Mouse (Mus musculus): ENCODE data around the gene Cnnm2. TPM values are rescaled to one million over a fixed set of nuclear protein-coding genes. Genes with fewer than 3 reads are reported as not detected.

Gene Cnnm2
- polyA plus RNA-seq, 1 experiment from 2014 or later: 2.1 TPM

DNA sequence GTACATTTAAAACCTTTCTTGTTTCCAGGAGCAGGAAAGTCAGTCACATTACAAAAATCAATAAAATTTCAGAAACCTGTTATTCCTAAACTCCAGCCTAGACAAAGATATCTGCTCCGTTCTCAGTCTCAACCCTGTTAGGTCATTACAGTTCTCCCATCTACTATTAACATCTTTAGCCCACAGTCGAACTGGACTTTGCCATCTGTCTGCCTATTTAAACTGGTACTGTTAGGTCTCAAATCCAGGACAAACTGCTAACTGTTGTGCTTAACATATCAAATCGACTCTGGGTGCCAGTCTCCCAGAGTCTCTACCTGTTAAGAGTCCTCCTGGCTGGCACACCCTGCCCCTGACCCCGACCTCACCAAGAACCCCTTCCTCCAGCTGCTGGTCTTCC is 144.6 kb downstream of the Cnnm2 start:
- WGBS: 79% methylated on average over 4 of the region's 4 CpGs
- no peak overlapping the region for H3K9ac ChIP-seq (ENCODE audit: low read depth, low read length)
- H3K4me3 ChIP-seq (ENCODE audit: low read length): no peak overlapping the region
- H3K36me3 ChIP-seq (ENCODE audit: control insufficient read depth, insufficient read depth, low read length): no peaks in the 10 kb centered on the region
- H3K9me3 ChIP-seq (ENCODE audit: control insufficient read depth, low read length): no peaks in the 10 kb centered on the region
- no peaks in the 10 kb centered on the region for H3K27me3 ChIP-seq (replicated peaks; ENCODE audit: control insufficient read depth, insufficient read depth, low read length)
- 0 out of 2 replicates have a peak, but pooled peaks cover 5% of the 10 kb centered on the region for H3K4me1 ChIP-seq (ENCODE audit: control insufficient read depth, insufficient read depth, low read length)
- H3K4me2 ChIP-seq (ENCODE audit: low read depth, low read length): no peak overlapping the region
- ATAC-seq: no peak
- H3K27ac ChIP-seq (ENCODE audit: low read length): no peak overlapping the region

GRCm38 (mm10) chr19:46908207-46908606 is 146.8 kb downstream of the Cnnm2 start:
- Histone ChIP-seq H3K27ac (ENCODE audit: low read length) (no peak overlapping the region), H3K4me2 (ENCODE audit: low read depth, low read length) (no peak overlapping the region), H3K4me1 (ENCODE audit: control insufficient read depth, insufficient read depth, low read length) (0 out of 2 replicates have a peak, but pooled peaks cover 5% of the 10 kb centered on the region), H3K27me3 (replicated peaks; ENCODE audit: control insufficient read depth, insufficient read depth, low read length) (no peaks in the 10 kb centered on the region), H3K36me3 (ENCODE audit: control insufficient read depth, insufficient read depth, low read length) (no peaks in the 10 kb centered on the region), H3K4me3 (ENCODE audit: low read length) (no peak overlapping the region), H3K9me3 (ENCODE audit: control insufficient read depth, low read length) (no peaks in the 10 kb centered on the region), H3K9ac (ENCODE audit: low read depth, low read length) (no peak overlapping the region)
- no peak for ATAC-seq
- 81% methylated on average over 5 of the region's 5 CpGs for WGBS

- H3K4me3 ChIP-seq (ENCODE audit: low read length): no peak overlapping the region
- 0 out of 2 replicates have a peak, but pooled peaks cover 5% of the 10 kb centered on the region for H3K4me1 ChIP-seq (ENCODE audit: control insufficient read depth, insufficient read depth, low read length)
- H3K27ac ChIP-seq (ENCODE audit: low read length): no peak overlapping the region
- H3K4me2 ChIP-seq (ENCODE audit: low read depth, low read length): no peak overlapping the region
- 78% methylated on average over 4 of the region's 4 CpGs for WGBS
- H3K9me3 ChIP-seq (ENCODE audit: control insufficient read depth, low read length): no peaks in the 10 kb centered on the region
- no peaks in the 10 kb centered on the region for H3K27me3 ChIP-seq (replicated peaks; ENCODE audit: control insufficient read depth, insufficient read depth, low read length)
- ATAC-seq: no peak
- H3K9ac ChIP-seq (ENCODE audit: low read depth, low read length): no peak overlapping the region
- no peaks in the 10 kb centered on the region for H3K36me3 ChIP-seq (ENCODE audit: control insufficient read depth, insufficient read depth, low read length)
These were observed 147.6 kb downstream of the Cnnm2 start for GRCm38 (mm10) chr19:46908977-46909376.

- Histone ChIP-seq H3K27ac (ENCODE audit: low read length) (no peak overlapping the region), H3K9me3 (ENCODE audit: control insufficient read depth, low read length) (no peaks in the 10 kb centered on the region), H3K9ac (ENCODE audit: low read depth, low read length) (no peak overlapping the region), H3K36me3 (ENCODE audit: control insufficient read depth, insufficient read depth, low read length) (no peaks in the 10 kb centered on the region), H3K4me1 (ENCODE audit: control insufficient read depth, insufficient read depth, low read length) (0 out of 2 replicates have a peak, but pooled peaks cover 5% of the 10 kb centered on the region), H3K4me2 (ENCODE audit: low read depth, low read length) (no peak overlapping the region), H3K4me3 (ENCODE audit: low read length) (no peak overlapping the region), H3K27me3 (replicated peaks; ENCODE audit: control insufficient read depth, insufficient read depth, low read length) (no peaks in the 10 kb centered on the region)
- WGBS: 75% methylated on average over 3 of the region's 3 CpGs
- no peak for ATAC-seq
These were observed 150.1 kb downstream of the Cnnm2 start for GRCm38 (mm10) chr19:46911492-46911891.

- Histone ChIP-seq H3K36me3 (ENCODE audit: control insufficient read depth, insufficient read depth, low read length) (no peaks in the 10 kb centered on the region), H3K4me1 (ENCODE audit: control insufficient read depth, insufficient read depth, low read length) (0 out of 2 replicates have a peak, but pooled peaks cover 5% of the 10 kb centered on the region), H3K4me2 (ENCODE audit: low read depth, low read length) (no peak overlapping the region), H3K9ac (ENCODE audit: low read depth, low read length) (no peak overlapping the region), H3K27ac (ENCODE audit: low read length) (no peak overlapping the region), H3K9me3 (ENCODE audit: control insufficient read depth, low read length) (no peaks in the 10 kb centered on the region), H3K4me3 (ENCODE audit: low read length) (no peak overlapping the region), H3K27me3 (replicated peaks; ENCODE audit: control insufficient read depth, insufficient read depth, low read length) (no peaks in the 10 kb centered on the region)
- no peak for ATAC-seq
- 94% methylated on average over 11 of the region's 11 CpGs for WGBS
These were observed 152.2 kb downstream of the Cnnm2 start for GRCm38 (mm10) chr19:46913626-46914025.

DNA sequence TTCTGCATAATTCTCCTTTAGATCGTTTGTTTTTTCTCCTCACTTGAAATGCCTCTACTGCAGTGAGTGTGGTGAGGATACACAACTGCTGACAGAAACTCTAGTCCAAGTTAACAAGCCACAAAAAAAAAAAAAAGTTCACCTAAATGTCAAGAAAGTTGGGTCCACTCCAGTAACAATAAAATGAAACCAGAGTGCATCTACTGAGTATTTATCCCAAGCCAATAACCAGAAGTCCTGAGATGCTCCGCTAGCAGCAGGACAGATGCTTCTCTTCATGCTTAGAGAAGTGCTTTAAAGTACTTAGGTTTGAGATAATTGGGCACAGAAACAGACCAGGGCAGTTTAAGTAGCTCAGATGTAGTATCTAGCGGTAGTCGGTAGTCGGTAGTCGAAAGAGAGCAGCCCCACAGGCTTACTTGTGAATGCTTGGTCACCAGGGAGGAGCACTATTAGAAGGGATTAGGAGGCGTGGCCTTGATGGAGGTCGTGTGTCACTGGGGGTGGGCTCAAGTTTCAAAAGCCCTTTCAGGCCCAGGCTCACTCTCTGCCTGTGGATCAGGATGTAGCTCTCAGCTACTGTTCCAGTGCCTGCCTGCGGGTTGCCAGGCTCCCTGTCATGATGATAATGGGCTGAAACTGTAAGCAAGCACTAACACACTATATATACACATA is 154.1 kb downstream of the Cnnm2 start:
- Histone ChIP-seq H3K27me3 (replicated peaks; ENCODE audit: control insufficient read depth, insufficient read depth, low read length) (no peaks in the 10 kb centered on the region), H3K4me1 (ENCODE audit: control insufficient read depth, insufficient read depth, low read length) (no peaks in the 10 kb centered on the region), H3K9ac (ENCODE audit: low read depth, low read length) (no peak overlapping the region), H3K36me3 (ENCODE audit: control insufficient read depth, insufficient read depth, low read length) (no peaks in the 10 kb centered on the region), H3K4me2 (ENCODE audit: low read depth, low read length) (no peak overlapping the region), H3K27ac (ENCODE audit: low read length) (no peak overlapping the region), H3K9me3 (ENCODE audit: control insufficient read depth, low read length) (no peaks in the 10 kb centered on the region), H3K4me3 (ENCODE audit: low read length) (no peak overlapping the region)
- WGBS: 73% methylated on average over 9 of the region's 9 CpGs
- no peak for ATAC-seq

- Histone ChIP-seq H3K9ac (ENCODE audit: low read depth, low read length) (no peak overlapping the region), H3K4me3 (ENCODE audit: low read length) (no peak overlapping the region), H3K27ac (ENCODE audit: low read length) (no peak overlapping the region), H3K4me2 (ENCODE audit: low read depth, low read length) (no peak overlapping the region), H3K9me3 (ENCODE audit: control insufficient read depth, low read length) (no peaks in the 10 kb centered on the region), H3K27me3 (replicated peaks; ENCODE audit: control insufficient read depth, insufficient read depth, low read length) (no peaks in the 10 kb centered on the region), H3K36me3 (ENCODE audit: control insufficient read depth, insufficient read depth, low read length) (no peaks in the 10 kb centered on the region), H3K4me1 (ENCODE audit: control insufficient read depth, insufficient read depth, low read length) (no peaks in the 10 kb centered on the region)
- no peak for ATAC-seq
- 77% methylated on average over 6 of the region's 6 CpGs for WGBS
These were observed 159.2 kb downstream of the Cnnm2 start for GRCm38 (mm10) chr19:46920571-46920970.

GRCm38 (mm10) chr19:46926357-46926756 is 165.0 kb downstream of the Cnnm2 start:
- no peak for ATAC-seq
- no peak overlapping the region for H3K4me3 ChIP-seq (ENCODE audit: low read length)
- H3K9me3 ChIP-seq (ENCODE audit: control insufficient read depth, low read length): no peaks in the 10 kb centered on the region
- 0 out of 2 replicates have a peak, but pooled peaks cover 4% of the 10 kb centered on the region for H3K4me1 ChIP-seq (ENCODE audit: control insufficient read depth, insufficient read depth, low read length)
- H3K36me3 ChIP-seq (ENCODE audit: control insufficient read depth, insufficient read depth, low read length): no peaks in the 10 kb centered on the region
- H3K4me2 ChIP-seq (ENCODE audit: low read depth, low read length): no peak overlapping the region
- 55% methylated on average over 4 of the region's 4 CpGs for WGBS
- no peak overlapping the region for H3K27ac ChIP-seq (ENCODE audit: low read length)
- H3K27me3 ChIP-seq (replicated peaks; ENCODE audit: control insufficient read depth, insufficient read depth, low read length): no peaks in the 10 kb centered on the region
- H3K9ac ChIP-seq (ENCODE audit: low read depth, low read length): no peak overlapping the region

DNA sequence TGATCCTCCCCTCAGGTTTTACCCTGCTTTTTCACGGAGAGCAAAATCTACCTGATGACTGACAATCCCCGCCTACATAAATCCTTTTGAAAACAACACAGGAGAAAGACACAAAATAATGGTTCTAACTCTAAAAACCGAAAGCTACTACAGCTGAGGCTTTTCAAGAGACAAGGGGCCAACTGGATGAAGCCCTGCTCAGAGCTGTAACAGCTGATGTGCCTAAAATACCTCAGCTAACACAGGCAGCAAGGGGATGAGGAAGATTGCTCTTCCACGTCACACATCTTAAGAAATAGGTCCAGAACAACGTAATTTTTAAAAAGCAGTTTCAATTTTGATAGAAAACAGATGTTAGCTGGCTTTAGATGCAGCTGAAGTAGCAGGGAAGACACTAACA is 165.6 kb downstream of the Cnnm2 start:
- Histone ChIP-seq H3K27ac (ENCODE audit: low read length) (no peak overlapping the region), H3K4me2 (ENCODE audit: low read depth, low read length) (no peak overlapping the region), H3K9me3 (ENCODE audit: control insufficient read depth, low read length) (no peaks in the 10 kb centered on the region), H3K27me3 (replicated peaks; ENCODE audit: control insufficient read depth, insufficient read depth, low read length) (no peaks in the 10 kb centered on the region), H3K4me3 (ENCODE audit: low read length) (no peak overlapping the region), H3K9ac (ENCODE audit: low read depth, low read length) (no peak overlapping the region), H3K4me1 (ENCODE audit: control insufficient read depth, insufficient read depth, low read length) (0 out of 2 replicates have a peak, but pooled peaks cover 4% of the 10 kb centered on the region), H3K36me3 (ENCODE audit: control insufficient read depth, insufficient read depth, low read length) (no peaks in the 10 kb centered on the region)
- 48% methylated on average over 5 of the region's 5 CpGs for WGBS
- ATAC-seq: no peak

DNA sequence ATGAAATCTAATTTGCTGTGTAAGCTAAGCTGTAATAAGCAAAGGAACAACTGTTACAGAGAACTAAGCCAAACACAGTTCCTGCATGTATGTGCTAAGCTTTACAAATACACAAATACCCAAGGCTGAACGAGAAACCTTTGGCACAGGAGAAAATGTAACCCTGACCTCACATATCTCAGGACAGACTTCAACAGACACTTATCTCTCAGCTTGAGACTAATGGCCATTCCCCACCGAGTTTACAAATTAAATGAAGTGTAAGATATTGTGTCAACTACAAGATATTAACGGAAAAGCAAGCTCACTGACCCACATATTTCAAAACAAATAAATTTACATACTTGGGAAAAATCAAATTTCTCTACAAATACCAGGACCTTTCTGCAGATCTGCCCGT is 166.7 kb downstream of the Cnnm2 start:
- no peaks in the 10 kb centered on the region for H3K9me3 ChIP-seq (ENCODE audit: control insufficient read depth, low read length)
- 58% methylated on average over 4 of the region's 4 CpGs for WGBS
- H3K27ac ChIP-seq (ENCODE audit: low read length): no peak overlapping the region
- H3K36me3 ChIP-seq (ENCODE audit: control insufficient read depth, insufficient read depth, low read length): no peaks in the 10 kb centered on the region
- no peak overlapping the region for H3K4me3 ChIP-seq (ENCODE audit: low read length)
- H3K4me2 ChIP-seq (ENCODE audit: low read depth, low read length): no peak overlapping the region
- H3K27me3 ChIP-seq (replicated peaks; ENCODE audit: control insufficient read depth, insufficient read depth, low read length): no peaks in the 10 kb centered on the region
- H3K9ac ChIP-seq (ENCODE audit: low read depth, low read length): no peak overlapping the region
- H3K4me1 ChIP-seq (ENCODE audit: control insufficient read depth, insufficient read depth, low read length): 0 out of 2 replicates have a peak, but pooled peaks cover 4% of the 10 kb centered on the region
- no peak for ATAC-seq
